18 mouse cellular contexts compared by ENCODE assay signal in the genomic region with DNA sequence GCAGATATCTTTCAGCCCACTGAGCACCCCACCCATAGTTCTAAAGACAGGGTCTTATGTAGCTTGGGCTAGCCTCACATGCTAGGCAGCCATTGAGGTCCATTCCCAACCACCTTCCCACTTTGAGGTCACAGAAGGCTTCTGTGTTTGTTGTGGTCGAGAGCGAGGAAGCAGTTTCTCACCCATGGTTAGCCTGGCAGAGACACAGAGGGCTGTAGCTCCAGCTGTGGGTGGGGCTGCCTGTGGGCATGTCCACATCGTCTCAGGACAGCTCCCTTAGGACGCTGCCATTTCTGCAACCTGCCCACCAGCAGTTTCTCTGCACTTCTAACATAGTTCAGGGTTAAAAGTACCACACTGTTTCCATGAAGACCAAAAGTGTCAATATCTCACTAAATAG. TPM values are rescaled to one million over a fixed set of nuclear protein-coding genes. Genes with fewer than 3 reads are reported as not detected.
"Had no signal": no experiment of that assay in that cellular context is flagged by ENCODE, and none has a peak within 500 bp of the region (broad histone marks: within the 10 kb centered on the region; RNA-seq: fewer than 3 reads in every experiment).

No protein-coding gene starts in this region.

- ATAC-seq: liver, postnatal 0 days; lung, postnatal 0 days had no signal

- DNase-seq: liver, embryonic 13.5 days; liver, postnatal 0 days; lung, adult 2 months; lung, postnatal 14 days; lung, postnatal 36 days; midbrain, embryonic 14.5 days; retina, postnatal 1 day; right cerebral cortex, adult 18-20 months; right cerebral cortex, postnatal 25 days; right cerebral cortex, postnatal 4 days; spleen, adult 18-20 months; thymus, adult 18-20 months; thymus, postnatal 25 days; thymus, postnatal 4 days had no signal

RNA-seq across cellular contexts. Expression of gene 4930595D18Rik, which starts 43.1 kb away (rescaled TPM):
- total RNA-seq: midbrain, postnatal 0 days; monocyte, adult 5-6 weeks; neutrophil, adult 5-6 weeks had no signal

RNA-seq across cellular contexts. Expression of gene Amn, which starts 43.5 kb away (rescaled TPM):
- total RNA-seq: monocyte, adult 5-6 weeks had no signal
